Mouse (Mus musculus) embryonic facial prominence, embryonic 12.5 days (tissue): ENCODE data around the gene Sf3b1. TPM values are rescaled to one million over a fixed set of nuclear protein-coding genes. Genes with fewer than 3 reads are reported as not detected.
"Not testable (repeated sequence)": the region's sequence is repeated elsewhere in the genome, so short reads cannot be mapped to it uniquely, and the experiment has no call there.

Source experiments
- ATAC-seq: fragments of 200-750 bp; cut with Nextera tagmentation; 2 replicates; pipeline ENCODE4 v1.8.0; 2017; ENCODE audit not compliant: insufficient number of reproducible peaks, insufficient read depth, low FRiP score, low TSS enrichment
- H3K27ac ChIP-seq: fragments of 300-500 bp; sonication (generic); 2 replicates; pipeline ENCODE4 v1.5.1; 2016; ENCODE audit warnings: mild to moderate bottlenecking
- H3K27me3 ChIP-seq: fragments of 300-500 bp; sonication (generic); 2 replicates; pipeline ENCODE4 v1.6.1; 2016; ENCODE audit warnings: mild to moderate bottlenecking, moderate library complexity
- H3K36me3 ChIP-seq: fragments of 300-500 bp; sonication (generic); 2 replicates; pipeline ENCODE4 v1.6.1; 2016; ENCODE audit warnings: mild to moderate bottlenecking
- H3K4me1 ChIP-seq: fragments of 300-500 bp; sonication (generic); 2 replicates; pipeline ENCODE4 v1.6.1; 2016
- H3K4me2 ChIP-seq: fragments of 300-500 bp; sonication (generic); replicated peaks from 2 replicates; pipeline ENCODE4 v1.6.1; 2016; ENCODE audit warnings: mild to moderate bottlenecking, moderate library complexity
- H3K4me3 ChIP-seq: fragments of 300-500 bp; sonication (generic); 2 replicates; pipeline ENCODE4 v1.5.1; 2016; ENCODE audit warnings: mild to moderate bottlenecking
- H3K9ac ChIP-seq: fragments of 300-500 bp; sonication (generic); 2 replicates; pipeline ENCODE4 v1.6.1; 2016; ENCODE audit warnings: mild to moderate bottlenecking, moderate library complexity
- H3K9me3 ChIP-seq: fragments of 300-500 bp; sonication (generic); 2 replicates; pipeline ENCODE4 v1.6.1; 2016; ENCODE audit warnings: mild to moderate bottlenecking, moderate library complexity
- WGBS: fragments of 180-500 bp; shearing (Covaris S2); methylation state at CpG from one replicate; pipeline ENCODE4 v1.1.7; 2016; 5-methylcytosine and 5-hydroxymethylcytosine counted together
- polyA plus RNA-seq: library from polyadenylated mRNA; unstranded; fragments of >200 nt; fragmentation: Nextera tagmentation; extraction: Ambion mirVana; gene quantifications from 2 replicates; pipeline ENCODE4 v1.2.1, GENCODE M21; 2016

Gene Sf3b1
- polyA plus RNA-seq, 1 experiment from 2014 or later, result 342 TPM

DNA sequence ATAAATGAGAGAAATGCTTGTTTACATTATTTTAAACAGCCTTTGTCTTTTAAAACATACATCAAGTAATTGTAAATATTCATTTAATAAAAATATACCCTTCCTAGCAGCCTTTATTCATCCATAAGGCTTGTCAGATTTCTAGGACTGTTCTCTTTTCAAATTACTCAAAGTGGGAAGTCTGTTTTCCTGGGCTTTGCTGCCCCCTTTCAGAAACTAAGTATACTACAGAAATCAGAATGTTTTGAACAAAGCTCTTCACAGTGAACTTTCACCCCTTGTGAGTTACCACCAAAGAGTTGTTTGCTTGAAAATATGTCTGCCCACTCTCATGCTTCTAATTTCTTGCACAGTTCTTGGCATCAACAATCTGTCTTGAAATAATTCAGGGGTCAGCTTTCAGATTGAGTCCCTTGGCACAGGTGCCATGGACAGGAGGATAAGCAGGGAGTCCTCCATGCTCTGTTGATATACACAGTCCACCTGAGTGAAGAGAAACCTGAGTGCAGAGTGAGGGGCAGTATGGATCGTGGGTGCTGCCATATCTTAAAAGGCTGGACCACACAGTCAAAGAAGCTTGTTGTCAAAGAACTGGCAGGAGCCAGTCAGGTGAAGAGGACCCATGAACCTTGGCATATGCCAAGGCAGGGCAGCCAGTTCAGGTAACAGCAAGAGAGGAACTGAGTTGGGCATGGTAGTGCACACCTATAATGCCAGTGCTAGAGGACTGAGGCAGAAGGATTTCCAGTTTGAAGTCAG is 47.9 kb downstream of the Sf3b1 start:
- ATAC-seq, result no peak; the same call in 1 of the 2 replicates
- no peak overlapping the region for H3K4me2 ChIP-seq
- WGBS, result 58% methylated on average over 1 of the region's 1 CpGs
- H3K9ac ChIP-seq, result no peak overlapping the region
- H3K4me1 ChIP-seq, result peaks cover 3% of the 10 kb centered on the region; the same call in 1 of the 2 replicates
- H3K9me3 ChIP-seq, result no peaks in the 10 kb centered on the region
- no peak overlapping the region for H3K4me3 ChIP-seq
- no peaks in the 10 kb centered on the region for H3K27me3 ChIP-seq
- H3K27ac ChIP-seq, result no peak overlapping the region
- peaks cover 4% of the 10 kb centered on the region for H3K36me3 ChIP-seq

DNA sequence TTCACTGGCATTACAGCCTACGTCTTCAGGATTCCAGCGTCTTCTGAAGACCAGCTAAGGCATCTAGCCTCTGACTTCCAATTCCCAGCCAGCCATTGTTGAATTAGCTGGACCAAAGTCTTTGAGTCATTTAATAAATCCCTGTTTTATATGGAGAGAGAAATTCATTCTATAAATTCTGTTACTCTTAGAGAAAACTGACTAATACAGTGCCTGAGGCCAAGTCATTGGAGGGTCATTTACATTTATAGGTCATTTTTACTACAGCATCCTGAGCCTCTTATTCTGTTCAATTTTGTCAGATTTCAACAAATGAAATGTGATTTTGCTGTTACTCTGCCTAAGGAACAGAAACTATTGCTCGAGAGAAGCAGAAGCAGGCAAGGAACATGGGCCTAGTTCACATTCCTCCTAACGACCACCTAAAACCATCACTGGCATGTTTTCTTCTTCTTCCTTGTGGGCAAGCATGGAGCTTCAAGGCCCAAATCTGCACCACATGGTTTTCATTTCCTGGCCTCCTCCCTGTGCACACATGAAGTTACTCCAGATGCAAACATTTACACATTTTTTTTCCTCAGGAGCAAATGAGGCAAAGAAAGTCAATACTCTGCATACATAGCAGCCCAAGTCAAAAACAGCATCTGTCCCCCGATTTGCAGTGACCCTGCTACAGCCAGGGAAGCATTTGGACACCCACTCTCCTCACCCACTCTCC is 55.4 kb downstream of the Sf3b1 start:
- H3K4me3 ChIP-seq, result no peak overlapping the region
- H3K27ac ChIP-seq, result peak overlapping the region; percentile 78
- 52% methylated on average over 5 of the region's 5 CpGs for WGBS
- no peak overlapping the region for H3K4me2 ChIP-seq
- ATAC-seq, result no peak
- H3K27me3 ChIP-seq, result no peaks in the 10 kb centered on the region
- no peaks in the 10 kb centered on the region for H3K36me3 ChIP-seq
- H3K4me1 ChIP-seq, result peaks cover 16% of the 10 kb centered on the region
- no peak overlapping the region for H3K9ac ChIP-seq
- 0 out of 2 replicates have a peak, but pooled peaks cover 7% of the 10 kb centered on the region for H3K9me3 ChIP-seq

DNA sequence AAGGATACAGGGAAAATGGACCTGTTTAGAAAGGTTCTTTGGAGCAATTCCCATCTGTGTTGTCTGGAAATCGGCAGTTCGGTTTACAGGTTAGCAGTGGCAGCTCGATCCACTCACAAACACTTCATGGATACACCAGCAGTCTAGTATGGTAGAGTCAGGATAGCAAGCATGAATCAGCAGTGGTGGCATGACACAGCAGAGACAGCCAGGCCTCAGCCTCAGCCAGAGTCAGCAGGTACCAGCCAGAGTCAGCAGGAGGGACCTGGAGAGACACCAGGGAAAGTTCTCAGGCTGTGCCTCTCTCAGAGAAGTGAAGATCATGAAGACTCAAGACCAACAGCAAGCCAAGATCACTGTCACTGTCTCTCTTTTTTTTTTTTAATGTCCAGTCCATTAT is 60.4 kb downstream of the Sf3b1 start:
- WGBS, result 95% methylated on average over 3 of the region's 3 CpGs
- H3K36me3 ChIP-seq, result no peaks in the 10 kb centered on the region
- H3K4me3 ChIP-seq, result no peak overlapping the region
- no peak for ATAC-seq
- no peak overlapping the region for H3K4me2 ChIP-seq
- H3K9ac ChIP-seq, result no peak overlapping the region
- H3K27me3 ChIP-seq, result no peaks in the 10 kb centered on the region
- no peak overlapping the region for H3K27ac ChIP-seq
- H3K4me1 ChIP-seq, result peaks cover 25% of the 10 kb centered on the region
- 0 out of 2 replicates have a peak, but pooled peaks cover 7% of the 10 kb centered on the region for H3K9me3 ChIP-seq

DNA sequence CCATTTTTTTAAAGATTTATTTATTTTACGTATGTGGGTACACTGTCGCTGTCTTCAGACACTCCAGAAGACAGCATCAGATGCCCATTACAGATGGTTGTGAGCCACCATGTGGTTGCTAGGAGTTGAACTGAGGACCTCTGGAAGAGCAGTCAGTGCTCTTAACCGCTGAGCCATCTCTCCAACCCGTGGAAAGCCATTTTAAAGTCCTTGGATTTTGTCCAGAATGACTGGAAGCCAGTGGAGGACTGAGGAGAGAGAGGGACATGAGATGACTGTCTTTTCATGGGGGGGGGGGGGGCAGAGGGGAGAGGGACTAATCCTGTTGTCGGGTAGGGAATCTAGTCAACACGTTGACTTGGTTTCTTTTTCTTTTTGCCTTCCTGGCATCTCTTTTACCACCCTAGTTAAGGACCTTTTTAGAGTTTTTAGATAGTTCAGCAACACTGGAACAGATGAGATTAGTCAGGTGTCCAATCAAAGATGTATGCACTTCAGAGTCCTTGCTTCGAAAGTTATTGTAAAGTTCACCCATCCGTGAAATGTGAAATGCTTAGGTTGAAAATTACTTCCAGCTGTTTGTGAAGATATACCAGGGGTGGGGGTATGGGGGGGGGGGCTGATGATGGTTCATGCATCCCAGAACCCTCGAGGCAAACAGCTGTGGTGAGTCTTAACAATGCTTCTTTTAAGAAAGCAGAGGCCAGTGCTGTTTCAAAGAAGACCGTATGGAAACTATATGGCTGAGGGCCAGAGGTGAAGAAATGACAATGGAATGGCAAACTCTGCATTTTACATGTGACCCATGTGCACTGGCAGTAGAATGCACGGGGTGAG is 61.9 kb downstream of the Sf3b1 start:
- Histone ChIP-seq H3K4me1 (peaks cover 19% of the 10 kb centered on the region; the same call in 1 of the 2 replicates), H3K9me3 (0 out of 2 replicates have a peak, but pooled peaks cover 7% of the 10 kb centered on the region), H3K36me3 (no peaks in the 10 kb centered on the region), H3K9ac (no peak overlapping the region), H3K4me2 (no peak overlapping the region), H3K27me3 (no peaks in the 10 kb centered on the region), H3K4me3 (no peak overlapping the region), H3K27ac (peak overlapping the region; percentile 73)
- ATAC-seq, result peak; percentile 65; the same call in 1 of the 2 replicates
- 28% methylated on average over 11 of the region's 11 CpGs for WGBS

DNA sequence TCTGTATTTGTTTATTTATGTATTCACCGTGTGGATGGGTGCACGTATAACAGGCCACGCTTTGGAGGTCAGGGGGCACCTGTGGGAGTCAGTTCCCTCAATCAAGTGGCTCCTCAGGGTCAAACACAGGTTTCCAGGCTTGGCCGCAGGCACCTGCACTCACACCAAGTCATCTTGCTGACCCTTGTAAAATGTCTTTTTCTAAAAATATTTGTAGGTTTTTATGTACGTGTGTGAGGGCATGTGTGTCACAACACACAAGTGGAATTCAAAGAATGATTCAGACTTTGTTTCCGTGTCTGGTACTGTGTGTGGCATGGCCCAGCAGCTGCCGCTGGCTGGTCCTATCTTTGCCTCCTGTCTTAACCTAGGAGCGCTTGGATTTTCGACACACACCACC is 65.6 kb downstream of the Sf3b1 start:
- H3K4me3 ChIP-seq, result no peak overlapping the region
- no peaks in the 10 kb centered on the region for H3K36me3 ChIP-seq
- no peak overlapping the region for H3K9ac ChIP-seq
- H3K27ac ChIP-seq, result no peak overlapping the region
- no peaks in the 10 kb centered on the region for H3K9me3 ChIP-seq
- no peaks in the 10 kb centered on the region for H3K27me3 ChIP-seq
- ATAC-seq, result no peak
- peaks cover 15% of the 10 kb centered on the region; the same call in 1 of the 2 replicates for H3K4me1 ChIP-seq
- no peak overlapping the region for H3K4me2 ChIP-seq
- 62% methylated on average over 9 of the region's 9 CpGs for WGBS

DNA sequence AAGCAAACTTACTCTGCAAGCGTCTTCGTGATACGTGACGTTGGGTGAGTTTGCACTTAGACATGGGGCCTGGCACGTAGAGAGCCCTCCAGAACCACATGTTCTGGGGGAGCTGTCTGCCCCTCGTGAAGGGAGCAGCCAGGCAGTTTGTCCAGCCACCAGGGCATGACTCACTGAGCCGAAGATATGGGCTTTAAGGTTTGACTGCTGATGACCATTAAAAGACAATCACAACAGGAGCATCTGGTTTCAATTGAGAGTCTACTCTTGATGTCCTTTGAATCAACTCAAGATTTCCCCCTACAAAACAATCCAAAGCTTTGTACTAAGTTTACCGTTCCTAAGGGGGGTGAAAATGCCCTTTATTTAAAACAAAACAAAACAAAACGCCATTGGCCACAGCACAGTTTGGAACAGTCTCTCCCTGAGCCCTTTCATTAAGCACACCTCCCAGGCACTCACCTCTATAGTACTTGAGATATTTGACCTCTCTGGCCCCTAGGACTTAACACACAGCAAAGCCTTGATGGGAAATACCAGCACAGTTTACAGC is 66.6 kb downstream of the Sf3b1 start:
- WGBS, result 32% methylated on average over 9 of the region's 9 CpGs

DNA sequence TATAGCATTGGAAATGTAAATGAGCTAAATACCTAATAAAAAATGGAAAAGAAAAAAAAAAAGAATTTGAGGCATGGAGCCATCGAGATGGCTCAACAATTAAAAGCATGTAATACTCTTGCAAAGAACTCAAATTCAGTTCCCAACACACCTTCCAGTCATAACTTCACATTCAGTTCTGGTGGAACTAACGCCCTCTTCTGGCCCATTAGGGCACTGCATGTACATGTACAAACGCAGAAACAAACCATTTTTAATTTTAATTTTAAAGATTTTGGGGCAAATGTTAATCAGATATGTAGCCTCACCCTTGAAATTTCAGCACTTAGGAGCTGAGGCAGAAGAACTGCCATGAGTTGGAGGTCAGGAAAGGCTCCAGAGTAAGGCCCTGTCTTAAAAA is 68.8 kb downstream of the Sf3b1 start:
- 74% methylated on average over 3 of the region's 3 CpGs for WGBS

More for the DNA sequence above, 66.6 kb downstream of the Sf3b1 start:
- H3K4me1 ChIP-seq, result peaks cover 12% of the 10 kb centered on the region; the same call in 1 of the 2 replicates
- ATAC-seq, result no peak
- no peak overlapping the region for H3K9ac ChIP-seq
- H3K4me2 ChIP-seq, result no peak overlapping the region
- H3K4me3 ChIP-seq, result no peak overlapping the region
- no peaks in the 10 kb centered on the region for H3K9me3 ChIP-seq
- H3K36me3 ChIP-seq, result no peaks in the 10 kb centered on the region
- H3K27ac ChIP-seq, result no peak overlapping the region
- H3K27me3 ChIP-seq, result no peaks in the 10 kb centered on the region

DNA sequence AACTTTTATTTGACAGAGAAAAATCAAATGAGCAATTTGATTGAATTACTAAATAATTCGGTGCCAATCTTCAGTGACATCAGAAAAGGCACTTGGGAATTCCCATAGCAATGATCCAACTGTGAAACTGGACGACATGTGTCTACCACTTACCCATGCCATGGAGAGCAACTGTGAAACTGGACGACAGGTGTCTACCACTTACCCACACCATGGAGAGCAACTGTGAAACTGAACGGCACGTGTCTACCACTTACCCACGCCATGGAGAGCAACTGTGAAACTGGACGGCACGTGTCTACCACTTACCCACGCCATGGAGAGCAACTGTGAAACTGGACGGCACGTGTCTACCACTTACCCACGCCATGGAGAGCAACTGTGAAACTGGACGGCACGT is 70.3 kb downstream of the Sf3b1 start:
- H3K9me3 ChIP-seq, H3K36me3 ChIP-seq, ATAC-seq, H3K4me2 ChIP-seq, H3K27ac ChIP-seq, H3K4me3 ChIP-seq, H3K27me3 ChIP-seq, H3K9ac ChIP-seq, H3K4me1 ChIP-seq: not testable (repeated sequence)
- 94% methylated on average over 14 of the region's 14 CpGs for WGBS

More for the DNA sequence above, 68.8 kb downstream of the Sf3b1 start:
- no peak overlapping the region for H3K9ac ChIP-seq
- no peaks in the 10 kb centered on the region for H3K9me3 ChIP-seq
- no peaks in the 10 kb centered on the region for H3K36me3 ChIP-seq
- no peak overlapping the region for H3K27ac ChIP-seq
- no peaks in the 10 kb centered on the region for H3K4me1 ChIP-seq
- no peaks in the 10 kb centered on the region for H3K27me3 ChIP-seq
- no peak overlapping the region for H3K4me3 ChIP-seq
- no peak overlapping the region for H3K4me2 ChIP-seq
- no peak for ATAC-seq

DNA sequence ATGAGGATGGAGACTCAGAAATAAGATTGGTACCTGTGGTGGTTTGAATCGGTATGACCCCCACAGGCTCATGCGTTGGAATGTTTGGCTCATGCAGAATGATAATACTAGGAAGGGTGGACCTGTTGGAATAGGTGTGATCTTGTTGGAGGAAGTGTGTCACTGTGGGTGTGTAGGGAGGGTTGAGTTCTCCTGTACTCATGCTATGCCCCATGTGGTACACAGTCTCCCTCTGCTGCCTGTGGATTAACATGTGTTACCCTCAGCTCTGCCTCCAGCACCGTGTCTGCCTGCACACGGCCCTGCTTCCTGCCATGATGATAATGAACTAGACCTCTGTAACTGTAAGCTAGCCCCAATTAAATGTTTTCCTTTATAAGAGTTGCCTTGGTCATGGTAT is 72.4 kb downstream of the Sf3b1 start:
- Histone ChIP-seq H3K27ac (no peak overlapping the region), H3K4me3 (no peak overlapping the region), H3K9me3 (no peaks in the 10 kb centered on the region), H3K4me1 (no peaks in the 10 kb centered on the region; the same call in 1 of the 2 replicates), H3K4me2 (no peak overlapping the region), H3K9ac (no peak overlapping the region), H3K36me3 (no peaks in the 10 kb centered on the region), H3K27me3 (no peaks in the 10 kb centered on the region)
- no peak; the same call in 1 of the 2 replicates for ATAC-seq
- WGBS, result 76% methylated on average over 4 of the region's 4 CpGs

DNA sequence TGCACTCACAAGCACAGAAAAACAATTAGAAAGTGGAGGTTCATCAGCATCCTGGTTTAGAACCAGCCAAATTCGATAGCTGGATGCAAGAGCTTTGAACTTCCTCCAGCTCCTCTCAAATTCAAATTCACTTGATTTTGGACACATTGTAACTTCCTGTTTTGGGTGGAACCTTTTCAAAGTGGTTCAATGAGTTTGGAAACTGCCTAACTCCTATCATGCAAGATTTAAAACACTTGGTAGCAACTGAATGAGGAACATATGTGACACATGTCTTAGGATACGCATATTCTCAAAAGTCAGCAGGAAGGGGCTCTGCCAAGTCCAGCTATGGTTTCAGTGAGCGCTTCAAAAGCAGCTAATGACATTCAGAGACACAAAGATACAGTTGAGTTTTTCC is 82.6 kb downstream of the Sf3b1 start:
- no peak for ATAC-seq
- no peaks in the 10 kb centered on the region for H3K36me3 ChIP-seq
- no peak overlapping the region for H3K9ac ChIP-seq
- no peaks in the 10 kb centered on the region for H3K27me3 ChIP-seq
- H3K4me3 ChIP-seq, result no peak overlapping the region
- H3K27ac ChIP-seq, result no peak overlapping the region
- H3K4me2 ChIP-seq, result no peak overlapping the region
- no peaks in the 10 kb centered on the region for H3K4me1 ChIP-seq
- no peaks in the 10 kb centered on the region for H3K9me3 ChIP-seq
- WGBS, result 31% methylated on average over 3 of the region's 3 CpGs

DNA sequence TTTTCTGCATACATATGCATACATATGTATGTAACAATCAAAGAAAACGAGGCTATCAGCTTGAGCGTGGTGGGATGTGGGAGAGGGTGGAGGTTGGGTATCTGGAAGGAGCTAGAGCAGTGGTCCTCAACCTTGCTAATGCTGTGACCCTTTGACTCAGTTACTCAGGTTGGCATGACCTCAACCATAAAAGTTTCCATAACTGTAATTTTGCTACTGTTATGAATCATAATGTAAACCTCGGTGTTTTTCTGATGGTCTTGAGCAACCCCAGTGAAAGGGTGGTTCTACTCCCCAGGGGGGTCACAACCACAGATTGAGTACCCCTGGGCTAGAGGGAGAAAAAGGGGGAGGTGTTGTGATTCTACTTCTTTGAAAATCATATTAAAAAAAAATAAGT is 91.8 kb downstream of the Sf3b1 start:
- ATAC-seq, result no peak
- Histone ChIP-seq H3K4me2 (no peak overlapping the region), H3K27ac (no peak overlapping the region), H3K9ac (no peak overlapping the region), H3K4me1 (peaks cover 8% of the 10 kb centered on the region; the same call in 1 of the 2 replicates), H3K4me3 (no peak overlapping the region), H3K27me3 (no peaks in the 10 kb centered on the region), H3K36me3 (no peaks in the 10 kb centered on the region), H3K9me3 (no peaks in the 10 kb centered on the region)
- 86% methylated on average over 3 of the region's 3 CpGs for WGBS
